Mouse (Mus musculus) c-Kit-positive CD71-positive TER-119-negative erythroid progenitor cells, embryonic 14.5 days (primary cell): ENCODE measurements at regions not wholly inside any gene's neighbourhood (a gene's known extent, or its start where the extent isn't known, plus 50 kb on each side); places are given as distances from the start of the nearest gene placed in this dataset.

Experiments
- DNase-seq: peaks from one replicate; pipeline ENCODE4 v3.0.0-alpha.2; 2013; ENCODE audit warnings: low read depth

DNA sequence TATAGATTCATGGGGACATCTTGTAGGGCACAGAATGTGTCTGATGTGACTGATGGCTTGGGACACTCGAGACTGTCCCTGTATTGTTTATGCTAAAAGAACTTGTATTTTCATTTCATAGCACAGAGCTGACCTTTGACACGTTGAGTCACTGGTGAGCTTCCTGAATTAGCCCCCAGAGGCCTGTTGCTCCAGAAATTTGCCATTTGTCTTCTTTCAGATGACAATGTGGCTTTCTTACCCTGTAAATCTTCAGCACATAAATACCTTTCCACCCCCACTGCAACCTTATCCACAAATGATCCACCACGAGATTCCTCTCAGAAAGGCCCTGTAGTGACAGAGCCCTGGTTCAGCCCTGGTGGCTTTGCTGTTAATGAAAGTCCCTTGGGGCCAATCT is 335.5 kb upstream of the Zfp637 start:
- DNase-seq, result no peak

DNA sequence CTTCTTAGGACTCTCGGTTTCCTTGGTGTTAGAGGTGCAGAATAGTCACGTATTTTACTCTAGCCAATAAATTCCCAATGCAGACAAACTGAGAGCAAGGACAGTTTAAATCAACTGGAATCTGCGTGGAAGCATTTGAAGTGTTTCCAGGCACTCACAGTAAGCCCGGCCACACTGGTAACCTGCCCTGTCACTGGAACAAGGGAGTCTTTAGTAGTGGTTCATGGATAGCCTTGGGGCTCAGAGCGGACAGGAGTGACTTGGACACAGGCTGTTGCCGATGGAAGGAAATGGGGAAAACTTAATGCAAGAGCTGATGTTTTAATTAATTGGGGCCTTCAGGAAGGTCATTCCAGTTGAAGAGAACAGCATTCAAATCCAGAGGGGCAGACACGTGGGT is 334.4 kb upstream of the Zfp637 start:
- no peak for DNase-seq

DNA sequence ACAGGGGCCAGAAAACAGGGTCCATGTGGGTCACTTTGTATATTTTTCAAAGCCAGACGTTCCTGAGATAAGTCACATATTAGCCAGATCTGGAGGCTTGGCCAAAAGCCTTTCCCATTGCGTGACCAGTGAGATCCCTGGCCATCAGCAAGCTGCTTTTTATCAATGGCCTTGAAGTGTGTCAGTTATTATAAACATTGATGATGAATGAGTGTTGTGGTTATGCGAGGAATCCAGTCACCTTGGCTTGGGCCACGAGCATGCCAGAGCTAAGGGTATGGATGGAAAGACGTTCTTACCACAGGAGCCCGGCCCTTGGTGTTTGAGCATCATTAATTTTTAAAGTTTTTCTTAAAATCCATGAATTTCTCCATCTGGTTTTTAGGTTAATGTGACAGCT is 332.1 kb upstream of the Zfp637 start:
- DNase-seq, result no peak

DNA sequence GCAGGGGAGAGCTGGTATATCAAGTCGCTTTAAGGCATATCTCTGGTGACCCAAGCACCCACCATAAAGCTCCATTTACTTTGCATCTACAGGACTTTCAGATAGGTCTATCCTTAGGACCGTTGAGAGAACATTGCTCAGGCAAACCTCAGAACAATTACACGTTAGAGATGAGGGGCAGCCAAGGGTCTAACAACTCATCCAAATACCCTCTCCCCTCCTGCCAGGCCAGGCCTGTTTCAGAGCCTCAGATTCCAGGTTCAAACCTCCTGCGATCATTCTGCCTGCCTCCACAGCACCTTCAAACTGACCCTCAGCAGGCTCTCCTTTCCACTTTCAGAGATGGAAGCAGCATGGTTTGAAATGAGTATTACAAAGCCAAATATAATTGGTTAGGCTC is 331.0 kb upstream of the Zfp637 start:
- no peak for DNase-seq

DNA sequence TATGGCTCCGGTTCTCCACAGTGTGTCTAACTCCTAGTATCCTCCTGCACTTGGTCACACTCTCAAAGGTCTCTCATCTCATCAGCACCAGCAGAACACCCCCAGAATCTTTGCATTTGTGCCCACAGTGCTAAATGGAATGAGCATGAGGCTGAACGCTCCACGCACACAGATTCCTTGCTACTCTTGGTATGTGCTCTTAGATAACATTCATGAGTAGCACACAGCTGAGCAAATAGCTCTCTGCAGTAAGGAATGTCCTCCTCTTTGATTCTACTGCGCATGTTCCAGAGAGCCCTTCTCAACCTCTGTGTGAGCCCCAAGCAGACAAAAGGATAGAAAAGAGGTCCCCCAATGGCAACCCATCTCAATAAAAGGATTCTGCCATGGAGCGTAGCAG is 326.1 kb upstream of the Zfp637 start:
- DNase-seq, result no peak

DNA sequence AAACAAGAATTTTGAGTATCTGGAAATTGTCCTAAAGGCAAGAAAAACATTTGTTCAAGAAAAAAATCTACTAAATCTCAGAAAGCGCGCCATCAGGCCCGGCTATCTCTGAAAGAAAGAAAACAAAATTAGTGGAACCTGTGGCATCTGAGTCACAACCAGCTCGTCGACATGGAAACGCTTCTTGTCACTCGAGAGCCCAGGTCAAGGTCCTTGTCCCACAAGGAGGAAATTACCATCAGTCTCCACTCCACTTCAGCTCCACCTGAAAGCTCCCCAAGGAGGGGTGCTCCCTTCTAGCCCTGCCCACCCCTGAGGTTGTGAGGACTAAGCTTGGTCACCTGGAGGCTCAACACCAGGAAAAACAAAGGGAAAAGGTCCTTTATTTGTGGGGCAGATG is 324.1 kb upstream of the Zfp637 start:
- DNase-seq, result no peak

DNA sequence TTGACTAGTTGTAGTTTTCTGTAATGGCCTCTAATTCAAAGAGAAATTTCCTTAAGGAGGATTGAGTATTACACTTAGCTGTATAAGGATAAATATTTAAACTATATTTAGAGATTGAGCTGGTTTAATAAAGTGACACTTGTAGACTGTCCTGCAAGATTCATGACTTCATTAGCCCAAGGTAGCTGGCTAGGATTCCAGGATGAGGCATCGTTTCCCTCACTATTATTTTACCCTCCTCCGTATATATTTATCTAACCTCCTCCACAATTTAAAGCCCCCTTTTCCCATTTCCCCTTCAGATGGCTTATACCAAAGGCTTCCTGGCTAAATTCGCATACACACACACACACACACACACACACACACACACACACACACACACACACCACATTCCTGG is 322.0 kb upstream of the Zfp637 start:
- DNase-seq, result no peak

DNA sequence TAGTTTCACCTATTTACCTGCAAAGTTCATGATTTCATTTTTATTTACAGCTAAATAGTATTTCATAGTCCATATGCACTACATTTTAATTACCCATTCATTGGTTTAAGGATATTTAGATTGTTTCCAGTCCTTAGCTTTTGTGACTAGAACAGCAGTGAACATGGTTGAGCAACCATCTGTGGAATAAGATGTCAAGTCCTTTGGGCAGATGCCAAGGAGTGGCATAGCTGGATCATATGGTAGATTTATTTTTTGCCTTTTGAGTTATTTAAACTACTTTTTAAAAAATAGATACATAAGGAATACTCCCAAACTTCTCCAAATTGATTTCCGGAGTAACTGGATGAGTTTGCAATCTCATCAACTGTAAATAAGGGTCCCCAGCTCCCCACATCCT is 321.5 kb upstream of the Zfp637 start:
- DNase-seq, result no peak

DNA sequence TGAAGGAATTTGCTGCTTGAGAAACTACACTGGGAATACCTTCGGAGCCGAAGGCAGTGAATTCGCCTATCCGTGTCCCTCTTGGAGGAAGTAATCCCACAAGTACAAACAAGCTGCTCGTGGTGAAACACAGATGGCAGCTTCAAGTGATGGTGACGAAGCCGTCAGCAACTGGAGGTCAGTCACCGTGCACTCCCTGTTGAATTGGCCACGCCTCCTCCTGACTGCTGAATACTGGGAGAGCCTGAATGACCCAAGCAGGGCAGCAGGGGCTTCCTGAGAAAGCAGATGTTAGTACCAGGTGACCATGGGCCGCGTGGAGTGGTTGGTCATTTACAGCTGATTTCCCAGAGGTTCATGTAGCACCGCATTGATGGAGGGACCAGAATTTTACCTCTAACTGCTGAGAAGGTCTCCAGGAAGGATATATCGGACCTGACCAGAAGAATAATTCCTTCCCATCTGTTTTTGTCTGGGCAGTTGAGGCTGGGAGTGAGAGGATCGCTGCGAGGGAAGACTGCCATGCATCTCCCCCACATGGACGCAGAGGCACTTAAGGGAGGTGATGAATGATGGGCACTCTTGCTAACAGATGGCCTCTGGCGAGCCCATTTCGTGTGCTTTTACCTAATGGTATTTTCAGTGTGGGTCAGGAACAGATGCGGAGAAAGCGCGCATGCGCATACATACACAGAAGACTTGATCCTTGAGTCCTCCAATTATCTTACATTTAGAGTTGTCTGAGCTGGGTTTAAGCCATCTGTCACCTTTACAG is 314.6 kb upstream of the Zfp637 start:
- DNase-seq, result no peak

DNA sequence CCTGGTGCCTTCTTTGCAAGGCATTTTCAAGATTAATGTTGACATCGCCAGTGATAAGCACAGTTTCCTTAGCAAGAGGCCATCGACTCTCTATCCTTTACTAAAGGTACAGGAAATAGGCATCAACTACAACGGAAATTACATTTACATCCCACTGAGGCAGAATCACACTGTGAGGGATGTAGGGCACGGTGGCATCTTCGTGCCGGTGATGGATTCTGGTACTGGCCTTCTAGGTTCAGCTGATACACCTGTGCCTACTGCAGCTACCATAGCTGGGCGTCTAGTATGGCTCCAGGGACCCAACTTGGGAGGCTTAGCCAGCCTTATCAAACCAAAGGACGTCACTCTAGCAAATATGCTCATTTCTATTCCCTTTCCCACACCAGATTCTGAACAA is 313.5 kb upstream of the Zfp637 start:
- DNase-seq, result no peak

DNA sequence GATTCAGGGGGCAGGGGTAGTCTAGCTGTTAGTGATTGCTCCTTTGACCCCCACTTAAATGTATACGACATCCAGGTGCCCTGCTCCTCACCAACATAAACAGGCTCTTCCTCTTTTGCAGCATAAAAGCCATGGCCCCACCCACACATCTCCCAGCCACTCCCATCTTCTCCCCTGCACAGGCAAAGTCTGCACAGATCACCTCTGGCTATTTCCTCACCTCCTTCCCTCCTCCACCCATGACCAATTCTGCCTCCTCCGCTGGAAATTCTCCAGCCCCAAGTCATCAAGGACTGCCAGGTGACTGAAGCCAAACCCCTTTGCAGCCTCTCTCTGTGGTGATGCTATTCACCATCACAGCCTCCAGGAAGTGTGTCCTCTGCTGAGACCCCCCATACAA is 306.8 kb upstream of the Zfp637 start:
- DNase-seq, result no peak

DNA sequence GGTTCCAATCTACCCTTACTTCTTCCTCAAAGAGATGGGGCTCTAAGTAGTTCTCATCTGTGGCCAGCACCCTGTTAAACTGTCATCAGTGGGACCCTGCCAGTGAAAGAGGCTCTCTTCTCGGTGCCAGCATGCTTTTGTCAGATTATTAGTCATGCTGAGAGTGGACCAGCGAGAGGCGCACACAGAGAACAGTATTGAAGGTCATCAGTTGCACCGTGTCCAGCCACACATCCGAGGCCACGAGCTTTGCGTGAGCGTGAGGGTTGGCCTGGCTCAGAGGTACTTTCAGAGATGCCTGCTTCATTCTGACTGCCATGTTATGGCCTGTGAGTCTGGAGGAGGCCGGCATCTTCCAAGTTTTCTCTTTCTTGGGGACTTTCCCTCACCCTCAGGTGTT is 306.0 kb upstream of the Zfp637 start:
- DNase-seq, result no peak

DNA sequence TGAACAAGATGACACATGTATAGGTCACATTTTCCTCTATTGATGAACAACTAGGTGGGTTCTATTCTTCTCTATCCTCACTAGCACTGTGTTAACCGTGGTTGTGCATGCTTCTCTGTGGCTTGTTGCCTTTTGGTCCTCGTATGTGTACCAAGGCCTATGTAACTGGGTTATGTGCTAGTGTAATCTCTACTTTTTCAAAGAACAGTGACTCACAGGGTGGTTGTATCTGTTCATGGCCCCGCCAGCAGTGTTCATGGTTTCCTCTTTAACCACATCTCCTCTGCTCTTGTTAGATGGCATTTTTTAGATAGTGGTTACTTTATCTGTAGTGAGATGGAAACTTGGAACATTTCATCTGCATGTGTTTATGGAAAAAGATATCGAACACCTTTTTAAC is 304.9 kb upstream of the Zfp637 start:
- no peak for DNase-seq

DNA sequence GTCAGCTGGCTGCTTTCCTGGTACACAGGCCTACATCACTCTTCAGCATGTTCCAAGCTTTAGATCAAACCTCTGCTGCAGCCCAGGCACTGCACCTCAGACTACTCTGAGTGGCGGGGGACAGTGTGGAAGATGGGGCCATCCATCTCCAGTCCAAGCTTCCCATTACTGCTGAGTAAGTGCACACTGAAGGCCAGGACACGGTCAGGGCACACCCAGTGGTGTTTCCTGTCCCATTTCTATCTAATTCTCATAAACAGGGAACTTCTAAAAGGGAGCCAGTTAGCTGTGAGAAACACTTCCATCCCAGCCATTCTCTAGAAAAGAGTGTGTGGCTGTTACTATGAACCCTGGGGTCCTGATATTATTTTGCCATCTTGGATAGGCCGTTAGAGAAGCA is 298.5 kb upstream of the Zfp637 start:
- no peak for DNase-seq

DNA sequence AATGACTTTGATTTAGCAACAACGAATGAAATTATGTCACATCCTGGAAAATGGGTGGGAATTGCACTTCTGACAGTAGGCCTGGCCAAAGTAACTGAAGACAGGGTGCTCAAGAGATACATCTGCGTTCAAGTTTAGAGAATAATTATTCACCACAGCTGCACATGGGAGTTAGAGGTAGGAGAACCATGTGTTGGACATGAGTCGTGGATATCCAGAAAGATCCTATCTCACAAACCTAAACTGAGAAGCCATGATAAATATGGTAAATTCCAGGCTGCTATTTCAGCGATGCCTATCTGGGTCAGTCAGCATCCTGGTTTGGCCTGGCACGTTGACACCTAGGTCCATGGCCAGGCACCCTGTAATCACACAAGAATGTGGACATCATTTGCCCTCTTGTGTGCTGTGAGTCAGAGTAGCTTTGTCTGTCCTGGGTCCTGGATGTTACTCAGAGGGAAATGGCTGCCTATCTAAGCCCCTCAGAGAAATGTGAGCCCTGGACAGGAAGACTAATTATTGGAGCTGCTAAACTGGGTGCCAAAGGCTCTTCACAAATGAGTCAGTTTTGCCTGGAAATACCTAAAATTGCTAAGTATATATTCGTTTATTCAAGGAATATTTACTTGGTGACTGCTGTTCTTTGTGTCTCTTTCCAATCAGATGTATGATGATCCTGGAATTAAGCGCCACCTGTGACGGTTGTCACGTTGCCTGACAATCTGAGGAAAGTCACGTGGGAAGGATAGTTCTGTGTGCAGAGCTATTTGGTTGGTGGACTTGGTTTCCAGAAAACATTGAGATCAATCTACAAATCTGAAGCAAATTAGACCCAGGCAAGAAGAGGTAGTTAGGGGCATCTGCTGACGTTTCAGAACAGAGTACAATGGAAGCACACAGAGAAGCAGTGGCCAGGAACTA is 296.4 kb upstream of the Zfp637 start:
- DNase-seq, result no peak

DNA sequence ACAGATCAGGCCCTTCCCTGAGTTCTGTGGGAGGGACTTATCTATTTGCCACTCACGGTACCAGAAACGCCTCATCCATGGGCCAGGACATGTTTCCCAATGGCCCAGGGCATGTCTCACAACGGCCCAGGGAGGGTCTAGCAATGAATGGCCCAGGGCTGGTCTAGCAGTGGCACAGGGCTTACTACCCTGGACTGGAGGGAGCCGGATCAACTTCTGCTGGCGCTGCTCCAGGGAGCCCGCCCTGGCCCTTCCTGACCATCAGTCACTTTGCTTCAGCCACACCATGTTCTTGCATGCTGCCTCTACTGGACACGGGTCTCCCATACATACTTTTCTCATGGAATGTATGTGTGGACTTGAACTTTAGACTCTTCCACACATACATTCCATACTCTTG is 290.1 kb upstream of the Zfp637 start:
- DNase-seq, result no peak

DNA sequence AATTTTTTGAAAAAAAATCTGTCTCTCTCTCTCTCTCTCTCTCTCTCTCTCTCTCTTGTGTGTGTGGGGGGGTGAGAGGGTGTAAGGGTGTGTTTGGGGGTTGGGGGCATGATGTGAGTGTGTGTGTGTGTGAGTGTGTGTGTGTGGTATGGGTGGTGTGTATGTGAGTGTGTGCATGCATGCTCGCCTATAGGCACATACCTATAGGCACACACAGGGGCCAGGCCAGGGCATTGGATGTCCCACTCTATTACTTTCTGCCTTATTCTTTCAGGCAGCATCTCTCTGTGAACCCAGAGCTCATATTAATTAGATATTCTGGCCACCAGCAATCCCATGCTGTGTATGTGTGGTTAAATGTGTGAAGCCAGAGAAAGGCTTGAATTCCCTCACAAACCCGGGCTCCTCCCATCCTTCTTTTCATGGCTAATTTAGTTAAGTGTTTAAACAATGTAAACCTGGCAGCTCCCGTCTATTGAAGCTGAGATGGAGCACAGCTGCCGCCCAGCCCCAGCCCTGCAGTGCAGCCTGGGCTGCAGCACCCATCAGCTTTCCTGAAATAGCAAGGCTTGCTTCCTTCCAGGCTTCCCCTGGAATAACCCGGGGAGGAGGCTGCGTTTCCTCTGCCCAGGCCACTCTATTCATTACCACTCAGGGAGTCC is 288.8 kb upstream of the Zfp637 start:
- DNase-seq, result no peak

DNA sequence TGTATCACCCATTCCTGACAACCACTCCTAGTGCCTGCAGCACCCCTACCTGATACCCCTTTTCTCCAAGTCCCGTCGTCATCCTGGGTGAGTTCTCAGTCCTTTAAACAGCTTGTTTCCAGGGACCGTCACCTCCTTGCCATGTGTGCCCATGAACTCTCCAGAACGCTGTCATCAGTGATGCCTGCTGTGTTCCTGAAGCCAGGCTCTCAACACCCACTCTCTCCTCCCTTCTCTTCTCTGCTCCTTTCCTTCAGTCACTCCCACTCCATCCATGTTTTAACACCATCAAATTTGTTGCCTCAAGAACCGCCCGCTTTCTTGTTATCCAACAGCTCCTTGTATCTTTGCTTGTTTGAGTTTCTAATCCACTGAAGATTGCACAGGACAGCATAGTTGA is 277.8 kb upstream of the Zfp637 start:
- no peak for DNase-seq

DNA sequence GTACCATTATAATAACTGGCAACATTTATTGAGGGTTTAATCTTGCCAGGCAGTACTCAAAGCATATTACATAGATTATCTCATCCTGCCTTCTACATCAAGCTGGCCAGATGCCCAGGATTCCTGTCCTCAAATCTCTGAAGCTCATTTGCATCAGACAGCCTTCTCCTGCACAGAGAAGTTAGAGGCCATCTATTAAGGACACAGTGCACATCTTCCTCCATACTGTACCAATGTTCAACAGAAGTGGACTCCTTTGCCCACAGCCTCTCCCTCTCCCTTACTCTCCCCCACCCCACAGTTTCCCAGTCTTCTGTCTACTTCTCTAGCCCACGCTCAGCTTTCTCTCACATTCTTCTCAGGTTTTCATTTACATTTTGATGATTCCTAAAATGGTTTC is 277.3 kb upstream of the Zfp637 start:
- DNase-seq, result no peak

DNA sequence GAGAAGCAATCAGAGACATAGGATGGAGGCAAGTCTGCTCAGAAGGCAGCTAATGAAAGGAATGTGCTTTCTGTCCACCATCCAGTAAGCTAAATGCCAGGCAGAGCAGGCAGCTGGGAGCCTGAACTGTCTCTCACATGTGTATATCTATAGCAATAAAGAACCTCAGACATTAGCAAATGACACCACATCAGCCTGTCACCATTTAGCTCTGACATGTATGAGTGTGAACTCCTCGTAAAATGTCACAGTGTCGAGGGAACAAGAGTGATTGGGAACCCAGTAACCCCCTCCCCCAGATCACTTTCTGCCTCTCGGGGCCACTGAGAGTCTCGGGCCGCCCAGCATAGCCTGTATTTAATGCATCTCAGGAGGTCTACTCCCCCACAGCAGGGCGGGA is 274.2 kb upstream of the Zfp637 start:
- no peak for DNase-seq

DNA sequence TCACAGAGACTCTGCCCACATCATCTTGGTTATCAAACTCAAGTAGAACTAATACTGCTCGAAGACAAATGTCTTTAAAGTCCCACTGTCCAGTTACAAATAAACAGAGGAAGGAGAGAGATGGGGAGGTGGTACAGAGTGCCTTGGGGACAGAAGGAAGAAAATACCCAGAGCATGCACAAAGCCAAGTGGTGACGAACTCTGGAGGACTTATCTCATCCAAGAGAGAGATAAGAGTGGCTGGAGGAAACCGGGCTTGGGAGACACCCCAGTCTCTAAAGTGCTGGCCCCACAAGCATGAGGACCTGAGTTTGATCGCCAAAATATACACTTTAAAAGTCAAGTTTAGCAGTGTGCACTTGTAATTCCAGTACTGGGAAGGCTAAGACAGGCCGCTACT is 273.3 kb upstream of the Zfp637 start:
- no peak for DNase-seq

DNA sequence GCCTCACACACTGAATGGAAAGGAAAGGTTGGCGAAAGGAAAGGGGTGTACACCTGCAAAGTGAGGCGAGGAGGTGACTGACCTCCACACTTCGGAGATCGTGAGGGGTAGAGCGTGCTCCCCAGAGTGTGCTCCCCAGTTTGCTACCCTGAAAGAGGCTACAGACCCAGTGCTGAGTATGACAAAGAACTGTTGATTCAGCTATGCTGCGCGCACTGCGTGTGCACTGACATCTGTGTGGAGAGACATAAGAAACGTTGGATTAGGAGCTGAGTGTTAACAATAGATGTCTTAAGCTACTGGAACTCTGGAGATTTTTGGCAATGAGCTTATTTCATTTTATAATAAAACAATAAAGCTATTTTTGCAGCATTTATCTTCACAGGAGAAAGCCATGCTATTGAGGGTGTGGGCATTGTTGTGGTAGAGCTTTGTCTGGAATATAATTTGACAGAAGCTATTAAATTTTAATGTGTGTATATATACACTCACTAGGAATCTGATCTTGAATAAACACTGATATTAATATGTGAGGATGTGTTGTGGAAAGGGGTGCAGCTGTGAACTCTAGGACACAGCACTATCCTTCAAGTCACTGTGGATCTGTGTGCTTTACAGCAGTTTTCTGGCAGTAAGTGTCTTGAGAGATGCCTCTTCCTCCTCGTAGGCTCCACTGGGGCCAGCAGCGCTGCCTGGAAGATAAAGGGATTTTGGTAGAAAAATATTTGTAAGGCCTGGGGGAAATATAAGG is 271.2 kb upstream of the Zfp637 start:
- DNase-seq, result no peak
